Mouse (Mus musculus) embryonic facial prominence, embryonic 11.5 days (tissue): Measurements from ENCODE around the gene Camta1. TPM values are rescaled to one million over a fixed set of nuclear protein-coding genes. Genes with fewer than 3 reads are reported as not detected.

ENCODE experiments used
- ATAC-seq: fragments of 200-750 bp; cut with Nextera tagmentation; replicated peaks from 2 replicates; pipeline ENCODE4 v1.8.0; 2017; ENCODE audit warnings: low read depth; ENCODE audit not compliant: insufficient number of reproducible peaks, low FRiP score, low TSS enrichment
- DNase-seq: peaks from one replicate; pipeline ENCODE4 v3.0.0-alpha.2; 2015; ENCODE audit warnings: low spot score
- H3K27ac ChIP-seq: fragments of 300-500 bp; sonication (generic); replicated peaks from 2 replicates; pipeline ENCODE4 v1.5.1; 2014; ENCODE audit warnings: mild to moderate bottlenecking, low read depth, low read length, control low read depth
- H3K27me3 ChIP-seq: fragments of 300-500 bp; sonication (generic); 2 replicates; pipeline ENCODE4 v1.6.1; 2014; ENCODE audit warnings: mild to moderate bottlenecking, low read length, moderate library complexity, mixed read lengths; ENCODE audit not compliant: control insufficient read depth, insufficient read depth
- H3K36me3 ChIP-seq: fragments of 300-500 bp; sonication (generic); replicated peaks from 2 replicates; pipeline ENCODE4 v1.6.1; 2014; ENCODE audit warnings: low read depth, mild to moderate bottlenecking, low read length, moderate library complexity, mixed read lengths; ENCODE audit not compliant: control insufficient read depth, insufficient read depth
- H3K4me1 ChIP-seq: fragments of 300-500 bp; sonication (generic); 2 replicates; pipeline ENCODE4 v1.6.1; 2014; ENCODE audit warnings: low read length, mixed read lengths; ENCODE audit not compliant: control insufficient read depth, insufficient read depth
- H3K4me2 ChIP-seq: fragments of 300-500 bp; sonication (generic); 2 replicates; pipeline ENCODE4 v1.6.1; 2014; ENCODE audit warnings: low read depth, mild to moderate bottlenecking, control low read depth, low read length, moderate library complexity
- H3K4me3 ChIP-seq: fragments of 300-500 bp; sonication (generic); 2 replicates; pipeline ENCODE4 v1.5.1; 2014; ENCODE audit warnings: low read depth, low read length, control low read depth
- H3K9ac ChIP-seq: fragments of 300-500 bp; sonication (generic); replicated peaks from 2 replicates; pipeline ENCODE4 v1.6.1; 2014; ENCODE audit warnings: mild to moderate bottlenecking, control low read depth, low read length
- H3K9me3 ChIP-seq: fragments of 300-500 bp; sonication (generic); replicated peaks from 2 replicates; pipeline ENCODE4 v1.6.1; 2016; ENCODE audit warnings: mild to moderate bottlenecking, low read length, inconsistent platforms, mixed read lengths; ENCODE audit not compliant: control insufficient read depth
- WGBS: fragments of 180-500 bp; shearing (Covaris S2); extraction: QIAGEN DNeasy Blood & Tissue Kit; methylation state at CpG from one replicate; pipeline ENCODE4 v1.1.7; 2014; 5-methylcytosine and 5-hydroxymethylcytosine counted together
- polyA plus RNA-seq: library from polyadenylated mRNA; unstranded; fragments of >200 nt; fragmentation: Nextera tagmentation; extraction: Ambion mirVana; gene quantifications from 2 replicates; pipeline ENCODE4 v1.2.1, GENCODE M21; 2014

The Camta1 gene
- polyA plus RNA-seq, 1 experiment from 2014 or later, result 130 TPM

DNA sequence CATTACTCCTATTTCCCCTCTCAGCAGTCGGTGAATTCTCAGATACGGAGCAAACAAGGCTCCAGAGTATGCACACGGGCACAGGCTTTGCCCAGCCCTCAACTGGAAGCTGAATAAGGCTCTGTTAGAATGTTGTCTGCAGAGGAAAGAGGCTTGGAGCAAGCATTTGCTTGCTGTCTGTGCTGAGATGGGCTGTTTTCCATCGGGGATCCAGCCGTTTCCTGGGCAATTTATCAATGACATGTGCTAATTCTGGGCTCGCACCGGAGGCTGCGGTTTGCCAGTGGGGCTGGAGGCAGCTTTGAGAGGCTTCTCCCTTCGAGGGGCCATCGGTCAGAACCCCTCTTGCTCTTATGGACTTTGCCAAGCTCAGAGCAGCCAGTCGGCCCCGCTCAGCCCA, 506.2 kb downstream of the Camta1 start:
- Histone ChIP-seq H3K4me2 (no peak overlapping the region), H3K4me1 (no peaks in the 10 kb centered on the region), H3K27ac (no peak overlapping the region), H3K4me3 (no peak overlapping the region), H3K9me3 (no peaks in the 10 kb centered on the region), H3K27me3 (no peaks in the 10 kb centered on the region), H3K36me3 (no peaks in the 10 kb centered on the region; the same call in 1 of the 2 replicates), H3K9ac (no peak overlapping the region)
- no peak for DNase-seq
- ATAC-seq, result no peak
- WGBS, result 49% methylated on average over 12 of the region's 12 CpGs

DNA sequence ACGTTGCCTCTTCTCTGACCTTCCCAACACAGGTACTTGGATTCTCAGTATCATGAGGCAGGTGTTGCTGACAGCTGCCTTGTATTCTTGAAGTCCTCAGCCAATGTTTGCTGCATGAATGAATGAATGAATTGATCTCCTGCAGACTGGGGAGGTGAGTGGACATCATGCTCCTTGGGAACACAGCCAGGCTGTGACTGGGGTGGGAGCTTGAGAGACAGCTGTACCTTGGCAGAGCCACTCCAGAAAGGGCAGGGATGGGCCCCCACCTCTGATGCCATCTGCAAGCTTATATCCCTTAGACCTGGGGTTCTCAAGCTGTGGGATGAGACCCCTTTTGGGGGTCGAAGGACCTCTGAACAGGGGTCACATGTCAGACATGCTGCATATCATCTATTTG, 508.9 kb downstream of the Camta1 start:
- Histone ChIP-seq H3K9ac (no peak overlapping the region), H3K36me3 (no peaks in the 10 kb centered on the region; the same call in 1 of the 2 replicates), H3K27me3 (no peaks in the 10 kb centered on the region), H3K4me1 (no peaks in the 10 kb centered on the region), H3K4me2 (no peak overlapping the region), H3K4me3 (no peak overlapping the region), H3K9me3 (no peaks in the 10 kb centered on the region), H3K27ac (no peak overlapping the region)
- DNase-seq, result no peak
- WGBS, result 69% methylated on average over 2 of the region's 2 CpGs
- no peak for ATAC-seq

DNA sequence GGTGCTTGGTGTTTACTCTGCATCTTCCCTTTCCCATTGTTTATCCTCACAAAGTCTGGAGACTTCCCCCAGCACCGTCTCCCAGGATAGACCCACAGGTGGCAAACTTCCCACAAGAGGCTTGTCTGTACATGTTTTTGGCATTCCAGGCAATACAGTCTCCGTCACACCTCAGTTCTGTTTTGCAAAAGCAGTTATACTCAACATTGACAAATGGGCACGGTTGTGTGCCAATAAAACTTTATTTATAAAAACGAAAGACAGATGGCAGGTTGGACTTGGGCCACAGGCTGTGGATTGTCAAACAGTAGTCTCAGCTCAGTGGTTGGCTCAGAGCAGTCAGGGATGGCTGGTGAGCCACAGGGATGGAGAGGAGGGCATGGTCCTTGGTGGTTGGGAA, 509.4 kb downstream of the Camta1 start:
- no peaks in the 10 kb centered on the region; the same call in 1 of the 2 replicates for H3K36me3 ChIP-seq
- H3K4me2 ChIP-seq, result no peak overlapping the region
- WGBS, result 74% methylated on average over 4 of the region's 4 CpGs
- no peaks in the 10 kb centered on the region for H3K27me3 ChIP-seq
- DNase-seq (no peak), ATAC-seq (no peak)
- no peak overlapping the region for H3K27ac ChIP-seq
- H3K4me3 ChIP-seq, result no peak overlapping the region
- H3K4me1 ChIP-seq, result no peaks in the 10 kb centered on the region
- H3K9me3 ChIP-seq, result no peaks in the 10 kb centered on the region
- no peak overlapping the region for H3K9ac ChIP-seq

DNA sequence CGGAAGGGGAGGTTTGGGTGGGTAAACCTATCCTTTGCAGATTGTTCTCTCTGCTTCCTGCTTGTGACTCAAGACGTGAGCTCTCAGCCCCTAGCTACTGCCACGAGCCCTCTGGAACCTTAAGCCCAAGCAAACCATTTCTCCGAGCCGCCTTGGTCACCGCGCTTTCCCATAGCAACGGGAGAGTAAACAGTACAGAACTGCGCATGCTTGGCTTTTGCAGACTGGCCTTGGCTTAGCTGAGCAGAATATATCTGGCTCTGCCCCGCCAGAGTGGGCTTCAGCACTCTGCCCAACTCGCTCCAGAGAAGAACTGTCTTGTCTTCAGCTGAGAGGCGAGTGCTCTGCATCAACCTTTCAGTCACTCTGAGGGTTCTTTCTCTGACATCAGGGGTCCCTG, 509.9 kb downstream of the Camta1 start:
- WGBS, result 66% methylated on average over 12 of the region's 12 CpGs
- H3K27ac ChIP-seq, result no peak overlapping the region
- ATAC-seq (no peak), DNase-seq (no peak)
- H3K36me3 ChIP-seq, result no peaks in the 10 kb centered on the region; the same call in 1 of the 2 replicates
- no peaks in the 10 kb centered on the region for H3K4me1 ChIP-seq
- no peaks in the 10 kb centered on the region for H3K9me3 ChIP-seq
- H3K4me2 ChIP-seq, result no peak overlapping the region
- no peak overlapping the region for H3K4me3 ChIP-seq
- no peaks in the 10 kb centered on the region for H3K27me3 ChIP-seq
- H3K9ac ChIP-seq, result no peak overlapping the region

DNA sequence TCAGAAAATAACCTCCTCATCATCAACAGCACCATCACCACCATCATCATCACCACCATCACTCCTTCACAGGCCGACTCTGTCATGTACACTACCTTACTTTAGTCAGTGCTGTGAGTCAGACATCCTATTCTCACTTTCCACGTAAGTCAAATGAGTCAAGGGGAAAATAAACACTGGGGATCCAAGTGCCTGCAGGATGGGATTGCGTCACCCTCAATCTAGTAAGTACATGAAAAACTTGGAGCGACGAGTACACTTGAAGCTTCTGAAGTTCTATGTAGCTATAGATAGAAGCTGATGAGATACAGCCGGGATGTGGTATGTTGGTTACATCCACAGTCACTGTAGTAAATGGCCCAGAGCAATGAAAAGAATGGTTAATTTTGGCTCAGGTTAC, 514.1 kb downstream of the Camta1 start:
- no peak overlapping the region for H3K4me3 ChIP-seq
- H3K4me1 ChIP-seq, result no peaks in the 10 kb centered on the region
- no peak for DNase-seq
- H3K4me2 ChIP-seq, result no peak overlapping the region
- WGBS, result 91% methylated on average over 6 of the region's 6 CpGs
- ATAC-seq, result no peak
- H3K9me3 ChIP-seq, result no peaks in the 10 kb centered on the region
- H3K27me3 ChIP-seq, result no peaks in the 10 kb centered on the region
- H3K9ac ChIP-seq, result no peak overlapping the region
- no peaks in the 10 kb centered on the region for H3K36me3 ChIP-seq
- H3K27ac ChIP-seq, result no peak overlapping the region

DNA sequence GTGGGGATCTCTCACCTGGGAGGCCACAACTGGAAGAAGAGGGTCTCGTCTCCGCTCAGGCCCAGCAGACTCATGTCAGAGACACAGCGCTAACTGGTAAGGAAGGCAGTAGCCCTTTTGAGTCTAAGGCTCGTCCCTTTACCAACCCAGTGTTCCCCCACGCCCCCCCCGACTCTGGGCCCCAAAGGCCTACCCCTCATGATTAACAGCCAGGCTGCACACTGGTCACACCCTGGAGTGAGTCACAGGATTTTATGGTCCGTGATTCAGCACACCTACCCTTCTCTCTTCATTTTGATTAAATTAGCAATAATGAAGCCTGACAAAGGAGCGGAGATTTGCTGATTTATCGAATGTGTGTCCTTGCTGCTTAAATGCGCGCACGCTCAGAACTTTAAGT, 515.0 kb downstream of the Camta1 start:
- no peak overlapping the region for H3K9ac ChIP-seq
- no peak overlapping the region for H3K4me3 ChIP-seq
- H3K27me3 ChIP-seq, result no peaks in the 10 kb centered on the region
- H3K9me3 ChIP-seq, result no peaks in the 10 kb centered on the region
- 88% methylated on average over 12 of the region's 12 CpGs for WGBS
- H3K27ac ChIP-seq, result no peak overlapping the region
- ATAC-seq, result no peak
- no peak for DNase-seq
- H3K36me3 ChIP-seq, result no peaks in the 10 kb centered on the region
- no peaks in the 10 kb centered on the region for H3K4me1 ChIP-seq
- H3K4me2 ChIP-seq, result no peak overlapping the region

DNA sequence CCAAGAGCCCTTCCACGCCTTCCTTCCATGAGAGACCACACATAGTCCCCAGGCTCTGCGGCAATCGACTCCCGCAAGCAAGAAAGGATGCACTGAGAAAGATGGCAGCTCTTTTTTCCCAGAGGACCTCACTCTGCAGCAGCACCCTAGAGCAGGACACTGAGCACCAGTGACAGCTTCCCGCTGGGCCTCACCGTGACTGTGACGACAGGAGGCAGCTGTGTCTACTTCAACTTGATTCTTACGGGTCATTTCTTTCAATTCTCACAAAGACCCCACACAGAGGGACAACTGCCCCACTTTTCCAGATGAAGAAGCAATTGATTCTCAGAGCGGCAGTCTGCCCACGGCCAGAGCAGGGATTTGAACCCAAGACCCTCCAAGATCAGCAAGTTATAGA, 516.9 kb downstream of the Camta1 start:
- Histone ChIP-seq H3K9me3 (no peaks in the 10 kb centered on the region), H3K36me3 (no peaks in the 10 kb centered on the region), H3K4me2 (no peak overlapping the region), H3K4me1 (no peaks in the 10 kb centered on the region), H3K4me3 (no peak overlapping the region), H3K27me3 (no peaks in the 10 kb centered on the region), H3K9ac (no peak overlapping the region), H3K27ac (no peak overlapping the region)
- ATAC-seq (no peak), DNase-seq (no peak)
- WGBS, result 75% methylated on average over 10 of the region's 10 CpGs

DNA sequence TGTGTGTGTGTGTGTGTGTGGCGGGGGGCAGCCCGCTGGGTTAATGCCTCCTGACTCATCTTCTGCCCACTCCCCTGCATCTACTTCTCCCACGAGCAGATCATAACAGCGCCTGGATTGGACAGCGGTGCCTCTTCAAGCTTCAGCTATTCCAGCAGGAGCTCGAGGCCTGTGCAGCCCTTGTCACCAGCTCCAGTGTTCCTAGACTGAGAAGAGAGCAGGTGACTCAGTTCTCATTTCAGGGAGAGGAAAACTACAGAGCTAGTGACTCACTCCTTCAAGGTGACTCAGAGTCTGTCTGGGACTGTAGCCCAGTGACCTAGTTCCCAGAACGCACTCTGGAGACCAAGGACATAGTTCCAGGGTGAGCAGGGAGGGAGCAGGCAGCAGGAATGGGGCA, 522.3 kb downstream of the Camta1 start:
- H3K27ac ChIP-seq, result no peak overlapping the region
- no peaks in the 10 kb centered on the region for H3K9me3 ChIP-seq
- DNase-seq (no peak), ATAC-seq (no peak)
- H3K9ac ChIP-seq, result no peak overlapping the region
- WGBS, result 85% methylated on average over 7 of the region's 7 CpGs
- H3K27me3 ChIP-seq, result no peaks in the 10 kb centered on the region
- no peaks in the 10 kb centered on the region for H3K36me3 ChIP-seq
- H3K4me2 ChIP-seq, result no peak overlapping the region
- no peak overlapping the region for H3K4me3 ChIP-seq
- no peaks in the 10 kb centered on the region for H3K4me1 ChIP-seq
